9 mouse cellular contexts compared by ENCODE assay signal in genomic region chr9:110685187-110685586, GRCm38 (mm10). TPM values are rescaled to one million over a fixed set of nuclear protein-coding genes. Genes with fewer than 3 reads are reported as not detected.
DNase-seq lines count a peak whose midpoint lies in the region; ATAC-seq and TF ChIP-seq lines count a peak whose summit lies in the region.
"Had no signal": no experiment of that assay in that cellular context is flagged by ENCODE, and none has a peak within 500 bp of the region (broad histone marks: within the 10 kb centered on the region; RNA-seq: fewer than 3 reads in every experiment).

No protein-coding gene starts in this region.

- H3K27ac ChIP-seq in kidney, postnatal 0 days = peak overlapping the region; percentile 97
- H3K27ac ChIP-seq: embryonic facial prominence, embryonic 12.5 days had no signal

- H3K27me3 ChIP-seq in kidney, postnatal 0 days (ENCODE audit: insufficient read depth, low read length) = no peaks in the 10 kb centered on the region
- no peaks in the 10 kb centered on the region for H3K27me3 ChIP-seq in megakaryocyte, embryonic 14.5 days (replicated peaks)
- H3K27me3 ChIP-seq: embryonic facial prominence, embryonic 12.5 days had no signal

- no peak overlapping the region for H3K4me3 ChIP-seq in kidney, postnatal 0 days (replicated peaks; ENCODE audit: low read depth, low read length)
- H3K4me3 ChIP-seq in megakaryocyte, embryonic 14.5 days (replicated peaks) = peak overlapping the region; percentile 86
- H3K4me3 ChIP-seq: embryonic facial prominence, embryonic 12.5 days had no signal

- 0 out of 2 replicates have a peak overlapping the region, but pooled peaks have one; percentile 37 for H3K9ac ChIP-seq in kidney, postnatal 0 days (ENCODE audit: low read depth, low read length)
- H3K9ac ChIP-seq: embryonic facial prominence, embryonic 12.5 days had no signal

- ATAC-seq in kidney, postnatal 0 days (replicated peaks; ENCODE audit: low FRiP score, low read depth) = no peak

- no peaks in the 10 kb centered on the region for H3K36me3 ChIP-seq in kidney, postnatal 0 days (ENCODE audit: insufficient read depth, low read length)
- H3K36me3 ChIP-seq in megakaryocyte, embryonic 14.5 days (replicated peaks; ENCODE audit: low read length) = peaks cover 55% of the 10 kb centered on the region
- H3K36me3 ChIP-seq: embryonic facial prominence, embryonic 12.5 days had no signal

- no peak overlapping the region for H3K4me2 ChIP-seq in kidney, postnatal 0 days (ENCODE audit: low read length)
- H3K4me2 ChIP-seq: embryonic facial prominence, embryonic 12.5 days had no signal

- peak; percentile 72 to 89 for DNase-seq in adrenal gland, adult (ENCODE audit: inconsistent age in 2 of 2, low spot score in 1 of 2)
- no peak for DNase-seq in adrenal gland, postnatal 4 days (ENCODE audit: low spot score in 2 of 2)
- no peak for DNase-seq in kidney, postnatal 0 days (ENCODE audit: low spot score)
- no peak for DNase-seq in kidney, adult 18-20 months
- peak; percentile 61 for DNase-seq in adrenal gland, postnatal 25 days
- no peak for DNase-seq in urinary bladder, adult 18-20 months (ENCODE audit: low spot score in 2 of 2)
- DNase-seq in left cerebral cortex, adult 18-20 months (ENCODE audit: low spot score in 2 of 2) = no peak

- H3K9me3 ChIP-seq in kidney, postnatal 0 days (replicated peaks; ENCODE audit: low read length) = no peaks in the 10 kb centered on the region
- no peaks in the 10 kb centered on the region for H3K9me3 ChIP-seq in megakaryocyte, embryonic 14.5 days
- H3K9me3 ChIP-seq: embryonic facial prominence, embryonic 12.5 days had no signal

- WGBS in kidney, postnatal 0 days = 80% methylated on average over 8 of the region's 8 CpGs

- H3K4me1 ChIP-seq in kidney, postnatal 0 days (replicated peaks; ENCODE audit: insufficient read depth, low read length) = peaks cover 50% of the 10 kb centered on the region
- H3K4me1 ChIP-seq in megakaryocyte, embryonic 14.5 days = peaks cover 92% of the 10 kb centered on the region

- no peak for TF ChIP-seq CTCF in kidney, postnatal 0 days (IDR thresholded peaks at IDR 0.05; ENCODE audit: low read depth)

RNA-seq across cellular contexts. Expression of gene Ccdc12, which starts 28.9 kb away (rescaled TPM):
- total RNA-seq in adrenal gland, postnatal 4 days (2021) = 10 to 100 TPM; 65.9 to 74.9 TPM
- polyA plus RNA-seq in kidney, postnatal 0 days (2015; fragmentation: Nextera tagmentation; extraction: Ambion mirVana) = 153 and 154 TPM in 2 replicates
- 64.0 and 69.5 TPM in 2 replicates for total RNA-seq in adrenal gland, postnatal 25 days (2021)
- 77.7 and 537 TPM in 2 replicates for polyA plus RNA-seq in megakaryocyte, embryonic 14.5 days (2012; ENCODE audit: insufficient read depth, low replicate concordance)
- 10 to 100 TPM; 47.2 to 53.9 TPM for total RNA-seq in left cerebral cortex, adult 18-20 months (2021)

RNA-seq across cellular contexts. Expression of gene Nbeal2, which starts 31.2 kb away (rescaled TPM):
- total RNA-seq in adrenal gland, postnatal 4 days (2021) = 10 to 100 TPM in 1 of 2 experiments, 1 to 10 TPM in 1; 8.9 to 11.8 TPM
- polyA plus RNA-seq in kidney, postnatal 0 days (2015; fragmentation: Nextera tagmentation; extraction: Ambion mirVana) = 2.9 and 3.9 TPM in 2 replicates
- 7.9 and 10.1 TPM in 2 replicates for total RNA-seq in adrenal gland, postnatal 25 days (2021)
- polyA plus RNA-seq in megakaryocyte, embryonic 14.5 days (2012; ENCODE audit: insufficient read depth, low replicate concordance) = 102 and 106 TPM in 2 replicates
- total RNA-seq in left cerebral cortex, adult 18-20 months (2021) = 10 to 100 TPM in 1 of 2 experiments, 1 to 10 TPM in 1; 9.6 to 12.2 TPM

RNA-seq across cellular contexts. Expression of gene Myl3, which starts 56.5 kb away (rescaled TPM):
- 1 to 10 TPM; 2.9 to 9.8 TPM for total RNA-seq in adrenal gland, postnatal 4 days (2021)
- polyA plus RNA-seq in kidney, postnatal 0 days (2015; fragmentation: Nextera tagmentation; extraction: Ambion mirVana) = 1.1 and 1.5 TPM in 2 replicates
- 1.2 TPM in 1 of 2 replicates, not detected in the other for total RNA-seq in adrenal gland, postnatal 25 days (2021)
- polyA plus RNA-seq in megakaryocyte, embryonic 14.5 days (2012; ENCODE audit: insufficient read depth, low replicate concordance) = not detected in 2 replicates
- not detected for total RNA-seq in left cerebral cortex, adult 18-20 months (2021)

Comparison
In these comparisons a context has a peak if more than half of its experiments do, and no peak if none do; other contexts are left out.
1. DNase-seq: peak in adrenal gland, adult (2 of 2) and adrenal gland, postnatal 25 days (single experiment); none in adrenal gland, postnatal 4 days (0 of 2), kidney, postnatal 0 days (single experiment), kidney, adult 18-20 months (single experiment), urinary bladder, adult 18-20 months (0 of 2) and left cerebral cortex, adult 18-20 months (0 of 2).